Mouse (Mus musculus) G1E (cell line): ENCODE measurements at regions not wholly inside any gene's neighbourhood (a gene's known extent, or its start where the extent isn't known, plus 50 kb on each side); places are given as distances from the start of the nearest gene placed in this dataset.

Experiments
- CTCF ChIP-seq: IDR thresholded peaks from 2 replicates; pipeline ENCODE4 v1.5.1; 2012; ENCODE audit warnings: low read depth, low read length, inconsistent platforms, mixed read lengths
- GATA1 ChIP-seq: IDR thresholded peaks from 2 replicates; pipeline ENCODE4 v1.6.1; 2012; ENCODE audit warnings: borderline replicate concordance, low read length, inconsistent platforms, mixed read lengths
- GATA2 ChIP-seq: IDR thresholded peaks from 2 replicates; pipeline ENCODE4 v1.6.1; 2012; ENCODE audit warnings: low read depth, low read length, inconsistent platforms, borderline replicate concordance
- POLR2AphosphoS5 ChIP-seq: IDR thresholded peaks from 2 replicates; pipeline ENCODE4 v1.6.1; 2012; ENCODE audit warnings: low read depth, low read length, inconsistent platforms; ENCODE audit not compliant: insufficient replicate concordance
- TAL1 ChIP-seq: conservative IDR thresholded peaks from 2 replicates; pipeline ENCODE4 v1.6.1; 2012; ENCODE audit warnings: low read depth, low read length, inconsistent platforms, mixed read lengths

- no peak for TF ChIP-seq CTCF
- TF ChIP-seq GATA2, result no peak
- TF ChIP-seq TAL1, result no peak
- TF ChIP-seq POLR2AphosphoS5, result no peak
- TF ChIP-seq GATA1, result no peak
These were observed 156.5 kb downstream of the Emp1 start for GRCm38 (mm10) chr6:135518710-135519437.
